Mouse (Mus musculus) stomach, embryonic 14.5 days (tissue): Measurements from ENCODE around the gene Pla2r1. TPM values are rescaled to one million over a fixed set of nuclear protein-coding genes. Genes with fewer than 3 reads are reported as not detected.

Source experiments
- ATAC-seq: fragments of 200-750 bp; cut with Nextera tagmentation; 2 replicates; pipeline ENCODE4 v1.8.0; 2017; ENCODE audit warnings: low read depth, moderate TSS enrichment; ENCODE audit not compliant: insufficient number of reproducible peaks, insufficient read depth, low FRiP score
- H3K27ac ChIP-seq: fragments of 300-500 bp; sonication (generic); 2 replicates; pipeline ENCODE4 v1.5.1; 2014; ENCODE audit warnings: mild to moderate bottlenecking, low read length, moderate library complexity, mixed read lengths
- H3K27me3 ChIP-seq: fragments of 300-500 bp; sonication (generic); 2 replicates; pipeline ENCODE4 v1.6.1; 2014; ENCODE audit warnings: low read length, control low read depth, mixed read lengths; ENCODE audit not compliant: control insufficient read depth, insufficient read depth
- H3K36me3 ChIP-seq: fragments of 300-500 bp; sonication (generic); 2 replicates; pipeline ENCODE4 v1.6.1; 2014; ENCODE audit warnings: mild to moderate bottlenecking, control low read depth, low read length, moderate library complexity, mixed read lengths; ENCODE audit not compliant: control insufficient read depth, insufficient read depth
- H3K4me1 ChIP-seq: fragments of 300-500 bp; sonication (generic); 2 replicates; pipeline ENCODE4 v1.6.1; 2014; ENCODE audit warnings: low read length, control low read depth, mixed read lengths; ENCODE audit not compliant: control insufficient read depth, insufficient read depth
- H3K4me2 ChIP-seq: fragments of 300-500 bp; sonication (generic); replicated peaks from 2 replicates; pipeline ENCODE4 v1.6.1; 2014; ENCODE audit warnings: low read depth, low read length, control low read depth
- H3K4me3 ChIP-seq: fragments of 300-500 bp; sonication (generic); 2 replicates; pipeline ENCODE4 v1.5.1; 2014; ENCODE audit warnings: low read depth, low read length, control low read depth
- H3K9ac ChIP-seq: fragments of 300-500 bp; sonication (generic); replicated peaks from 2 replicates; pipeline ENCODE4 v1.6.1; 2014; ENCODE audit warnings: low read depth, mild to moderate bottlenecking, control low read depth, low read length, moderate library complexity, mixed read lengths
- H3K9me3 ChIP-seq: fragments of 300-500 bp; sonication (generic); 2 replicates; pipeline ENCODE4 v1.6.1; 2016; ENCODE audit warnings: low read depth, low read length, control low read depth; ENCODE audit not compliant: control insufficient read depth
- WGBS: fragments of 180-500 bp; shearing (Covaris S2); extraction: QIAGEN DNeasy Blood & Tissue Kit; methylation state at CpG from one replicate; pipeline ENCODE4 v1.1.7; 2014; 5-methylcytosine and 5-hydroxymethylcytosine counted together
- polyA plus RNA-seq: library from polyadenylated mRNA; unstranded; fragments of >200 nt; fragmentation: Nextera tagmentation; extraction: Ambion mirVana; gene quantifications from 2 replicates; pipeline ENCODE4 v1.2.1, GENCODE M21; 2014

Pla2r1 gene
- polyA plus RNA-seq, 1 experiment from 2014 or later: 3.8 TPM

GRCm38 (mm10) chr2:60478778-60479177 is 74.3 kb downstream of the Pla2r1 start:
- no peak overlapping the region for H3K27ac ChIP-seq
- H3K36me3 ChIP-seq: no peaks in the 10 kb centered on the region
- no peaks in the 10 kb centered on the region for H3K9me3 ChIP-seq
- H3K4me1 ChIP-seq: no peaks in the 10 kb centered on the region
- WGBS: 72% methylated on average over 2 of the region's 2 CpGs
- H3K4me2 ChIP-seq: no peak overlapping the region
- no peak overlapping the region for H3K9ac ChIP-seq
- no peak for ATAC-seq
- no peaks in the 10 kb centered on the region for H3K27me3 ChIP-seq
- H3K4me3 ChIP-seq: no peak overlapping the region

- Histone ChIP-seq H3K4me3 (no peak overlapping the region), H3K36me3 (no peaks in the 10 kb centered on the region), H3K27me3 (no peaks in the 10 kb centered on the region), H3K27ac (no peak overlapping the region), H3K4me1 (no peaks in the 10 kb centered on the region), H3K9ac (no peak overlapping the region), H3K9me3 (no peaks in the 10 kb centered on the region), H3K4me2 (no peak overlapping the region)
- WGBS: 60% methylated on average over 11 of the region's 11 CpGs
- no peak for ATAC-seq
Observed at GRCm38 (mm10) chr2:60468901-60469770, 84.0 kb downstream of the Pla2r1 start.

GRCm38 (mm10) chr2:60452376-60452775 is 100.7 kb downstream of the Pla2r1 start:
- Histone ChIP-seq H3K9me3 (no peaks in the 10 kb centered on the region), H3K9ac (no peak overlapping the region), H3K27me3 (no peaks in the 10 kb centered on the region), H3K36me3 (no peaks in the 10 kb centered on the region), H3K4me3 (no peak overlapping the region), H3K4me2 (no peak overlapping the region), H3K27ac (no peak overlapping the region), H3K4me1 (no peaks in the 10 kb centered on the region)
- 93% methylated on average over 7 of the region's 7 CpGs for WGBS
- ATAC-seq: no peak

- H3K9me3 ChIP-seq: no peaks in the 10 kb centered on the region
Observed at GRCm38 (mm10) chr2:60451119-60451773, 101.9 kb downstream of the Pla2r1 start.

GRCm38 (mm10) chr2:60449732-60450131 is 103.4 kb downstream of the Pla2r1 start:
- Histone ChIP-seq H3K36me3 (no peaks in the 10 kb centered on the region), H3K27me3 (no peaks in the 10 kb centered on the region), H3K9me3 (no peaks in the 10 kb centered on the region), H3K4me1 (no peaks in the 10 kb centered on the region), H3K4me3 (no peak overlapping the region), H3K4me2 (no peak overlapping the region), H3K9ac (no peak overlapping the region), H3K27ac (no peak overlapping the region)
- 71% methylated on average over 6 of the region's 6 CpGs for WGBS
- no peak for ATAC-seq

More at GRCm38 (mm10) chr2:60451119-60451773, 101.9 kb downstream of the Pla2r1 start:
- Histone ChIP-seq H3K4me2 (no peak overlapping the region), H3K27me3 (no peaks in the 10 kb centered on the region), H3K4me1 (no peaks in the 10 kb centered on the region), H3K4me3 (no peak overlapping the region), H3K9ac (no peak overlapping the region), H3K27ac (no peak overlapping the region), H3K36me3 (no peaks in the 10 kb centered on the region)
- no peak for ATAC-seq
- 72% methylated on average over 3 of the region's 3 CpGs for WGBS

GRCm38 (mm10) chr2:60444711-60445509 is 108.2 kb downstream of the Pla2r1 start:
- no peak overlapping the region for H3K4me2 ChIP-seq
- ATAC-seq: no peak
- WGBS: 63% methylated on average over 9 of the region's 9 CpGs
- H3K36me3 ChIP-seq: no peaks in the 10 kb centered on the region
- H3K4me1 ChIP-seq: no peaks in the 10 kb centered on the region
- no peak overlapping the region for H3K4me3 ChIP-seq
- no peak overlapping the region for H3K9ac ChIP-seq
- no peaks in the 10 kb centered on the region for H3K9me3 ChIP-seq
- H3K27ac ChIP-seq: no peak overlapping the region
- no peaks in the 10 kb centered on the region for H3K27me3 ChIP-seq

GRCm38 (mm10) chr2:60443279-60443678 is 109.8 kb downstream of the Pla2r1 start:
- no peak overlapping the region for H3K27ac ChIP-seq

GRCm38 (mm10) chr2:60441875-60442274 is 111.2 kb downstream of the Pla2r1 start:
- Histone ChIP-seq H3K4me3 (no peak overlapping the region), H3K36me3 (no peaks in the 10 kb centered on the region), H3K27ac (no peak overlapping the region), H3K9ac (no peak overlapping the region), H3K9me3 (no peaks in the 10 kb centered on the region), H3K4me2 (no peak overlapping the region), H3K4me1 (no peaks in the 10 kb centered on the region), H3K27me3 (no peaks in the 10 kb centered on the region)
- no peak for ATAC-seq
- WGBS: 21% methylated on average over 3 of the region's 3 CpGs

More at GRCm38 (mm10) chr2:60443279-60443678, 109.8 kb downstream of the Pla2r1 start:
- ATAC-seq: no peak
- Histone ChIP-seq H3K4me2 (no peak overlapping the region), H3K27me3 (no peaks in the 10 kb centered on the region), H3K36me3 (no peaks in the 10 kb centered on the region), H3K4me1 (no peaks in the 10 kb centered on the region), H3K4me3 (no peak overlapping the region), H3K9ac (no peak overlapping the region), H3K9me3 (no peaks in the 10 kb centered on the region)
- 96% methylated on average over 7 of the region's 7 CpGs for WGBS
